Mouse (Mus musculus) lung, postnatal 0 days (tissue): ENCODE measurements around the gene Mamstr.

Experiments used
- CTCF ChIP-seq: IDR thresholded peaks from 2 replicates; pipeline ENCODE4 v1.5.1; 2016; ENCODE audit warnings: antibody characterized with exemption, mild to moderate bottlenecking
- EP300 ChIP-seq: IDR thresholded peaks from 2 replicates; pipeline ENCODE4 v1.6.1; 2016; ENCODE audit warnings: antibody characterized with exemption, mild to moderate bottlenecking, control low read depth

DNA sequence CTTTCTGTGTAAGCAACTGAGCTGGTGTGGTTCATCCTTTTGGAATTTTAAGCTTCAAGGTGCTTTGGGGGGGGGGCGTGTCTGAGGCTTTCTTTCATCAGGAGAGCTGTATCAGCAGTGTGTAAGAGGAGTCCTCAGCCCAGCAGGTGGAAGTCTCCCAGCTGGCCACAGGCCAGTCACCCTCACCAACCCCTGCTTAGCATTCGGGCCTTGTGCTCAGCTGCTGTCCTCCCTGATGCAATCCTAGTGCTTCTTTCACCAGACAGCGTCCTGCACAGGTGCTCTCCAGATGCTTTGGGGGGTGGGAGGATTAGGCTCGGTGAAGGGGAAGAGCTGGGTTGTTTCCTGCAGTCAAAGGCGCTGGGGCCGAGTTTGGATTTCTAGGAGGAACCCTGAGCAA lies 23.5 kb upstream of the Mamstr start:
- TF ChIP-seq CTCF = no peak
- no peak for TF ChIP-seq EP300
